Mouse (Mus musculus) MEL (cell line): Measurements from ENCODE around the gene Acot3.

Experiments
- CTCF ChIP-seq, 3 experiments: IDR thresholded peaks in 2 of 3; conservative IDR thresholded peaks in 1 of 3; 2 replicates each; pipeline ENCODE4 v1.5.1; 2011 to 2012; ENCODE audit warnings: low read length in 3 of 3, low read depth in 2 of 3, mild to moderate bottlenecking in 2 of 3, improper control_type of control experiment in 1 of 3, inconsistent platforms in 1 of 3, mixed read lengths in 1 of 3, moderate library complexity in 1 of 3; ENCODE audit not compliant: control insufficient read depth in 1 of 3, insufficient read depth in 1 of 3, poor library complexity in 1 of 3, severe bottlenecking in 1 of 3
- E2F4 ChIP-seq: IDR thresholded peaks from 2 replicates; pipeline ENCODE4 v1.6.1; 2011; ENCODE audit warnings: low read depth, low read length, improper control_type of control experiment, borderline replicate concordance
- ELF1 ChIP-seq: IDR thresholded peaks from 2 replicates; pipeline ENCODE4 v1.6.1; 2014; ENCODE audit warnings: low read depth, mild to moderate bottlenecking, inconsistent platforms, low read length, improper control_type of control experiment, moderate library complexity
- EP300 ChIP-seq, 2 experiments: IDR thresholded peaks; 2 replicates each; pipeline ENCODE4 v1.6.1; 2011; ENCODE audit warnings: improper control_type of control experiment in 2 of 2, low read length in 2 of 2, low read depth in 1 of 2, mild to moderate bottlenecking in 1 of 2
- KAT2A ChIP-seq: conservative IDR thresholded peaks from 2 replicates; pipeline ENCODE4 v1.6.1; 2012; ENCODE audit warnings: low read depth, low read length, improper control_type of control experiment, inconsistent platforms
- POLR2A ChIP-seq, 2 experiments: IDR thresholded peaks; 2 replicates each; pipeline ENCODE4 v1.6.1; 2011 to 2012; ENCODE audit warnings: low read length in 2 of 2, mild to moderate bottlenecking in 2 of 2, control low read depth in 1 of 2, improper control_type of control experiment in 1 of 2, low read depth in 1 of 2, moderate library complexity in 1 of 2; ENCODE audit not compliant: control insufficient read depth in 1 of 2, insufficient read depth in 1 of 2, poor library complexity in 1 of 2
- TCF12 ChIP-seq: IDR thresholded peaks from 2 replicates; pipeline ENCODE4 v1.6.1; 2014; ENCODE audit warnings: low read depth, mild to moderate bottlenecking, inconsistent platforms, low read length, improper control_type of control experiment, moderate library complexity
- USF2 ChIP-seq, 2 experiments: IDR thresholded peaks; 2 replicates each; pipeline ENCODE4 v1.6.1; 2011 to 2012; ENCODE audit warnings: improper control_type of control experiment in 2 of 2, low read length in 2 of 2, borderline replicate concordance in 1 of 2, inconsistent platforms in 1 of 2, low read depth in 1 of 2, mild to moderate bottlenecking in 1 of 2; ENCODE audit not compliant: insufficient read depth in 1 of 2
- ZKSCAN1 ChIP-seq: IDR thresholded peaks from 2 replicates; pipeline ENCODE4 v1.6.1; 2012; ENCODE audit warnings: low read depth, mild to moderate bottlenecking, inconsistent platforms, low read length, improper control_type of control experiment, moderate library complexity
- ZNF384 ChIP-seq: IDR thresholded peaks from 2 replicates; pipeline ENCODE4 v1.6.1; 2012; ENCODE audit warnings: low read depth, mild to moderate bottlenecking, inconsistent platforms, low read length, improper control_type of control experiment

GRCm38 (mm10) chr12:84010201-84010600, 41.7 kb upstream of the Acot3 start:
- TF ChIP-seq ELF1 (no peak), CTCF (IDR thresholded peaks at IDR 0.05 in 2 of 3, conservative IDR thresholded peaks at IDR 0.05 in 1 of 3; ENCODE audit: control insufficient read depth in 1 of 3, insufficient read depth in 1 of 3, low read depth in 2 of 3, low read length in 3 of 3, poor library complexity in 1 of 3, severe bottlenecking in 1 of 3) (no peak), USF2 (IDR thresholded peaks at IDR 0.05; ENCODE audit: borderline replicate concordance in 1 of 2, insufficient read depth in 1 of 2, low read depth in 1 of 2, low read length in 2 of 2) (no peak), TCF12 (no peak), ZNF384 (no peak), ZKSCAN1 (no peak), KAT2A (no peak), EP300 (IDR thresholded peaks at IDR 0.05; ENCODE audit: low read depth in 1 of 2, low read length in 2 of 2) (no peak), POLR2A (IDR thresholded peaks at IDR 0.05; ENCODE audit: control insufficient read depth in 1 of 2, insufficient read depth in 1 of 2, low read depth in 1 of 2, low read length in 2 of 2, poor library complexity in 1 of 2) (no peak), E2F4 (no peak)
